Mouse (Mus musculus) bone marrow macrophage, adult 2 months (primary cell): ENCODE data around the gene Zfp750.

Source experiments
- CTCF ChIP-seq: IDR thresholded peaks from 2 replicates; pipeline ENCODE4 v1.5.1; 2012; ENCODE audit warnings: low read depth, mild to moderate bottlenecking, low read length, moderate library complexity
- POLR2A ChIP-seq: IDR thresholded peaks from 2 replicates; pipeline ENCODE4 v1.6.1; 2012; ENCODE audit warnings: mild to moderate bottlenecking, low read depth, low read length, borderline replicate concordance

DNA sequence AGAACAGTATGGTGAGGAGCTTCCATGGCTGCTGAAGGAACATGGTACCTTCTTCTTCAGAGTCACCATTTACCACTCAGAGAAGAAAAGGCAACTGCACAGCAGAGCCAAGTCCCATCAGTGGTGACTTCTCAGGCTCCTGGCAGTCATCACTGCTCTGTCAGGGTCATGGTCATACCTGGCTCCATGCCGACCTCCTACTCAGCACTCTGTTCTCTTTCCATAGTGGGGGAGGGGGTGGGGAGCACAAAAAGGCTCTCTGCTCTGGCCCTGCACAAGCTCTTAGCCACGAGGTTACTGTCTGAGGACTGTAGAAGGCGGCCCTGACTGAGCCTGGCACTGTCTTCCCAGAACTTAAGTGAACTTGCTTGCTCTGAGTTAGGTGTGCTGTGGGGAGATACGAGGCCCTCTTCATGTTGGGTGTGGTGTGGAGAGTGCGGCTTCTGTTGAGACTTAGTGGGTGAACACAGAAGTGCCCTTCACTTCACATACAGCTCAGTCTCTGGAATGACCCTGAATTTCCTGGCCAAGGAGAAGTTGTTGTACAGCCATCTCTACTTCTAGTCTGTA lies 24.2 kb upstream of the Zfp750 start:
- no peak for TF ChIP-seq POLR2A
- TF ChIP-seq CTCF = no peak
